Mouse (Mus musculus) midbrain, embryonic 16.5 days (tissue): ENCODE data around the gene Nrxn2. TPM values are rescaled to one million over a fixed set of nuclear protein-coding genes. Genes with fewer than 3 reads are reported as not detected.

Experiments used
- ATAC-seq: fragments of 200-750 bp; cut with Nextera tagmentation; 2 replicates; pipeline ENCODE4 v1.8.0; 2017; ENCODE audit warnings: moderate TSS enrichment
- H3K27ac ChIP-seq: fragments of 300-500 bp; sonication (generic); 2 replicates; pipeline ENCODE4 v1.5.1; 2014; ENCODE audit warnings: mild to moderate bottlenecking, low read length, mixed read lengths
- H3K27me3 ChIP-seq: fragments of 300-500 bp; sonication (generic); 2 replicates; pipeline ENCODE4 v1.6.1; 2014; ENCODE audit warnings: low read depth, low read length, mixed read lengths; ENCODE audit not compliant: control insufficient read depth, insufficient read depth
- H3K36me3 ChIP-seq: fragments of 300-500 bp; sonication (generic); 2 replicates; pipeline ENCODE4 v1.6.1; 2014; ENCODE audit warnings: mild to moderate bottlenecking, low read length, moderate library complexity, mixed read lengths; ENCODE audit not compliant: control insufficient read depth, insufficient read depth
- H3K4me1 ChIP-seq: fragments of 300-500 bp; sonication (generic); 2 replicates; pipeline ENCODE4 v1.6.1; 2014; ENCODE audit warnings: mild to moderate bottlenecking, low read length, mixed read lengths; ENCODE audit not compliant: control insufficient read depth, insufficient read depth
- H3K4me2 ChIP-seq: fragments of 300-500 bp; sonication (generic); 2 replicates; pipeline ENCODE4 v1.6.1; 2014; ENCODE audit warnings: mild to moderate bottlenecking, low read length, mixed read lengths
- H3K4me3 ChIP-seq: fragments of 300-500 bp; sonication (generic); 2 replicates; pipeline ENCODE4 v1.5.1; 2014; ENCODE audit warnings: low read depth, mild to moderate bottlenecking, low read length, moderate library complexity, mixed read lengths
- H3K9ac ChIP-seq: fragments of 300-500 bp; sonication (generic); 2 replicates; pipeline ENCODE4 v1.6.1; 2014; ENCODE audit warnings: low read depth, low read length, mixed read lengths
- H3K9me3 ChIP-seq: fragments of 300-500 bp; sonication (generic); replicated peaks from 2 replicates; pipeline ENCODE4 v1.6.1; 2014; ENCODE audit warnings: mild to moderate bottlenecking, low read length, mixed read lengths; ENCODE audit not compliant: control insufficient read depth, poor library complexity, severe bottlenecking
- WGBS: fragments of 180-500 bp; shearing (Covaris S2); extraction: QIAGEN DNeasy Blood & Tissue Kit; methylation state at CpG from one replicate; pipeline ENCODE4 v1.1.7; 2014; 5-methylcytosine and 5-hydroxymethylcytosine counted together
- polyA plus RNA-seq: library from polyadenylated mRNA; unstranded; fragments of >200 nt; fragmentation: Nextera tagmentation; extraction: Ambion mirVana; gene quantifications from 2 replicates; pipeline ENCODE4 v1.2.1, GENCODE M21; 2015

Gene Nrxn2
- polyA plus RNA-seq, 1 experiment from 2014 or later = 37.5 TPM

DNA sequence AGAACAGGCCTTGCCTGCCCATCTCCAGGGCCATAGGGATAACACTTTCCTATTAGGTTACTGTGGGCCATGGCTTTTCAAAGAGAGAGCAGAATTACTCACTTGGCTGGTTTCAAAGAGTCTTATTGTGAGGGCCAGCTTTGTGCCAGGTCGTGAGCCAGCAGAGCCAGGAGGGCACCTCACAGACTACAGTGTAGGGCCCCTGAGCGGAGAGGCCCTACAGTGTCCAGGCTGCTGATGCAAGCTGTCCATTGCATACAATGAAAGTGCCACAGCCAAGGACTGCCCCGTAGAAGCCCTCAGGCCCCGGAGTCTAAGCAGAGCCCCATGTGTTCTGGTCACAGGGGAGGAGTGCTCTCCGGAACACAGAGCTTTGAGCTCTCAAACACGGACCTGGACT is 64.4 kb downstream of the Nrxn2 start:
- Histone ChIP-seq H3K27me3 (no peaks in the 10 kb centered on the region), H3K27ac (no peak overlapping the region), H3K9ac (no peak overlapping the region), H3K36me3 (peaks cover 12% of the 10 kb centered on the region), H3K4me3 (no peak overlapping the region), H3K9me3 (no peaks in the 10 kb centered on the region), H3K4me1 (no peaks in the 10 kb centered on the region), H3K4me2 (no peak overlapping the region)
- 74% methylated on average over 6 of the region's 6 CpGs for WGBS
- no peak for ATAC-seq

GRCm38 (mm10) chr19:6485059-6485630 is 66.6 kb downstream of the Nrxn2 start:
- Histone ChIP-seq H3K4me2 (no peak overlapping the region), H3K36me3 (peaks cover 12% of the 10 kb centered on the region), H3K9ac (no peak overlapping the region), H3K27me3 (no peaks in the 10 kb centered on the region), H3K4me3 (no peak overlapping the region), H3K9me3 (no peaks in the 10 kb centered on the region), H3K4me1 (no peaks in the 10 kb centered on the region), H3K27ac (no peak overlapping the region)
- WGBS = 91% methylated on average over 13 of the region's 13 CpGs
- no peak for ATAC-seq

GRCm38 (mm10) chr19:6489030-6489429 is 70.5 kb downstream of the Nrxn2 start:
- Histone ChIP-seq H3K27me3 (no peaks in the 10 kb centered on the region), H3K4me1 (peaks cover 2% of the 10 kb centered on the region), H3K4me2 (no peak overlapping the region), H3K9me3 (no peaks in the 10 kb centered on the region), H3K9ac (no peak overlapping the region), H3K27ac (no peak overlapping the region), H3K36me3 (peaks cover 12% of the 10 kb centered on the region), H3K4me3 (no peak overlapping the region)
- ATAC-seq = peak; percentile 50
- 0% methylated on average over 4 of the region's 4 CpGs for WGBS

GRCm38 (mm10) chr19:6491538-6491937 is 73.0 kb downstream of the Nrxn2 start:
- no peak for ATAC-seq
- Histone ChIP-seq H3K9ac (no peak overlapping the region), H3K4me3 (no peak overlapping the region), H3K27me3 (no peaks in the 10 kb centered on the region), H3K9me3 (no peaks in the 10 kb centered on the region), H3K4me2 (no peak overlapping the region), H3K27ac (no peak overlapping the region), H3K4me1 (peaks cover 18% of the 10 kb centered on the region), H3K36me3 (peaks cover 10% of the 10 kb centered on the region)
- WGBS = 84% methylated on average over 8 of the region's 8 CpGs

GRCm38 (mm10) chr19:6492124-6492523 is 73.6 kb downstream of the Nrxn2 start:
- Histone ChIP-seq H3K27ac (peak overlapping the region; percentile 32; the same call in 1 of the 2 replicates), H3K27me3 (no peaks in the 10 kb centered on the region), H3K4me2 (no peak overlapping the region), H3K36me3 (peaks cover 10% of the 10 kb centered on the region), H3K4me3 (no peak overlapping the region), H3K4me1 (peaks cover 22% of the 10 kb centered on the region), H3K9ac (0 out of 2 replicates have a peak overlapping the region, but pooled peaks have one; percentile 25), H3K9me3 (no peaks in the 10 kb centered on the region)
- ATAC-seq = no peak
- WGBS = 23% methylated on average over 12 of the region's 12 CpGs

GRCm38 (mm10) chr19:6493219-6493618 is 74.7 kb downstream of the Nrxn2 start:
- ATAC-seq = no peak

DNA sequence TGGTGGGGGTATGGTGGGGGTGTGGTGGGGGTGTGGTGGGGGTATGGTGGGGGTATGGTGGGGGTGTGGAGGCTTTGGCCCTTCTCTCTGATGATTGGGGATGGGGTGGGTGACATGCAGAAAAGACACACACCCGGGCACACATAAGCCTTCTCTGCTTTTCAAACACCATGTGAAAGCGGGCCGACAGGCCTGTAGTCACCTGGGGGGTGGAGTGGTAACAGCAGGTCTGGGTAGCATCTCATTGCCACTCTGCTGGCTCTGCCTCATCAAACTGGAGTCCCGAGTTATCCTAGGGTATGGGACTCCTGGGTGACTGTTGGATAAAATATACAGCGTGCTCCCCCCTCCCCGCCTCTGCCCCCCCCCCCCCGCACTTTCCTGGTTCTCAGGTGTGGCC is 75.5 kb downstream of the Nrxn2 start:
- H3K27ac ChIP-seq = no peak overlapping the region
- H3K27me3 ChIP-seq = no peaks in the 10 kb centered on the region
- no peak overlapping the region for H3K9ac ChIP-seq
- H3K4me3 ChIP-seq = no peak overlapping the region
- peaks cover 10% of the 10 kb centered on the region for H3K36me3 ChIP-seq
- no peak for ATAC-seq
- WGBS = 57% methylated on average over 6 of the region's 7 CpGs
- no peak overlapping the region for H3K4me2 ChIP-seq
- H3K9me3 ChIP-seq = no peaks in the 10 kb centered on the region
- peaks cover 22% of the 10 kb centered on the region for H3K4me1 ChIP-seq

More at GRCm38 (mm10) chr19:6493219-6493618, 74.7 kb downstream of the Nrxn2 start:
- H3K36me3 ChIP-seq = peaks cover 10% of the 10 kb centered on the region
- whole genome bisulfite sequencing = 73% methylated on average over 7 of the region's 7 CpGs
- H3K27ac ChIP-seq = no peak overlapping the region
- no peaks in the 10 kb centered on the region for H3K9me3 ChIP-seq
- H3K4me2 ChIP-seq = no peak overlapping the region
- H3K4me3 ChIP-seq = no peak overlapping the region
- H3K27me3 ChIP-seq = no peaks in the 10 kb centered on the region
- peaks cover 22% of the 10 kb centered on the region for H3K4me1 ChIP-seq
- H3K9ac ChIP-seq = no peak overlapping the region

DNA sequence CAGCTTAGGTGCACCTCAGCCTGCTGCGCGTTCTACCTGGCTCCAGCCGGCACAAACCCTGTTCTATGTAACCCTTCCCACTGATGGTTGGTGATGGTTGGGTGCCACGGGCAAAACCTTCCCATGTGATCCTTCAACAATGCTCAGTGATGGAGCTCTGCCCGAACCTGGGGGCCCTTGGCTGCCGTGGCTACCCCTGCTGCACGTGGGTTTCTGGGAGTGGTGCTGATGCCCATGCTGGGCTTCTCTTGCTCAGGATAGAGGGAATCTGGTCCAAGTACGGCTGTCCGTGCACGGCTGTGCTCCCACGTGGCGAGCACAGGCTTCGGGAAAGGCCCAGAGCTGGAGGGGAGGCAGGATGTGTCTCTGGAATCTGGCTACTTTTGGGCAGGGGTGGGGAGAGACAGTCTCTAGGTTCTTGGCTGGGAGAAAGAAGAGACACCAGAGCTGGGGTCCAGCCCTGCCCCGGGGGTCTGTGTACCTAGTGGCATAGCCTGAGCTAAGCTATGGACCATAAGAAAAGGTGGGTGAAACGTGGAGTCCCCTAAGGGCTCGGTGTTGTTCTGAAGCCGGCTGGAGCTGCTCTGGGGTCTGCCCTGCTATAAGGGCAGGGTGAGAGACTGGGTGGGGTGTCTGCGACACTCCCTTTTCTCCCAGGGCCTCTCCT is 76.1 kb downstream of the Nrxn2 start:
- Histone ChIP-seq H3K4me2 (no peak overlapping the region), H3K9me3 (no peaks in the 10 kb centered on the region), H3K36me3 (peaks cover 10% of the 10 kb centered on the region), H3K4me3 (no peak overlapping the region), H3K9ac (peak overlapping the region; percentile 53), H3K27ac (0 out of 2 replicates have a peak overlapping the region, but pooled peaks have one; percentile 11), H3K27me3 (no peaks in the 10 kb centered on the region), H3K4me1 (peaks cover 22% of the 10 kb centered on the region)
- no peak for ATAC-seq
- 66% methylated on average over 18 of the region's 18 CpGs for WGBS

DNA sequence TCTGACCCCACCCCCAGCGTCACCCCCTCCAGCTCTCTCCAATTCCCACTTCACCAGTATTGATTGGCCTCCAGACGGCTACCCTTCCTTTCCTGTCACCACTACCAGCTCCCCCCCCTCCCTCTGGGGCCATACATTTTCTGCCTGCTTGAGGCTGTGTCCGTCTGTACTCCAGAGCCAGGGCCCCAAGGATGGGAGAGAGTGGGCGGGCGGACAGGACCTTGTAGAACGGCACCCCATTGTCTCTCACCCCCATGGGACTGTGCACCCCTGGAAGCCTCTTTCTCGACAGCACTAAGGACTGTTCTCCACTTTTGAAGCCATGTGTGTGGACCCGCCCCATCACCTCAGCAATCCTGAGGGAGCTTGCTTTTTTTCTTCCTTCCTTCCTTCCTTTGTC is 77.2 kb downstream of the Nrxn2 start:
- Histone ChIP-seq H3K9me3 (no peaks in the 10 kb centered on the region), H3K9ac (no peak overlapping the region), H3K27ac (peak overlapping the region; percentile 97), H3K27me3 (no peaks in the 10 kb centered on the region), H3K4me3 (no peak overlapping the region), H3K4me2 (no peak overlapping the region), H3K36me3 (peaks cover 7% of the 10 kb centered on the region), H3K4me1 (peaks cover 30% of the 10 kb centered on the region)
- no peak for ATAC-seq
- WGBS = 41% methylated on average over 8 of the region's 8 CpGs
